ENCODE assay signal across 22 mouse cellular contexts in genomic region chr12:58513951-58514350, GRCm38 (mm10).
DNase-seq lines count a peak whose midpoint lies in the region; ATAC-seq and TF ChIP-seq lines count a peak whose summit lies in the region.
"Had no signal": no experiment of that assay in that cellular context is flagged by ENCODE, and none has a peak within 500 bp of the region (broad histone marks: within the 10 kb centered on the region; RNA-seq: fewer than 3 reads in every experiment).

No protein-coding gene starts in this region.

- H3K27ac ChIP-seq in layer of hippocampus, adult 2 months: peak overlapping the region; percentile 86
- no peak overlapping the region for H3K27ac ChIP-seq in midbrain, embryonic 15.5 days
- H3K27ac ChIP-seq: embryonic facial prominence, embryonic 10.5 days; forebrain, embryonic 12.5 days; gastrocnemius, adult 2 months; hindbrain, embryonic 14.5 days; intestine, embryonic 15.5 days; kidney, embryonic 15.5 days; limb, embryonic 15.5 days; stomach, embryonic 15.5 days had no signal

- no peak overlapping the region for H3K9ac ChIP-seq in midbrain, embryonic 15.5 days
- H3K9ac ChIP-seq: forebrain, embryonic 12.5 days; heart, embryonic 12.5 days; hindbrain, embryonic 14.5 days; intestine, embryonic 15.5 days; kidney, embryonic 15.5 days; limb, embryonic 15.5 days; stomach, embryonic 15.5 days had no signal

- H3K4me3 ChIP-seq in layer of hippocampus, adult 2 months: no peak overlapping the region
- H3K4me3 ChIP-seq in midbrain, embryonic 15.5 days: no peak overlapping the region
- H3K4me3 ChIP-seq: embryonic facial prominence, embryonic 10.5 days; forebrain, embryonic 12.5 days; gastrocnemius, adult 2 months; heart, embryonic 12.5 days; intestine, embryonic 15.5 days; kidney, embryonic 15.5 days; limb, embryonic 15.5 days; stomach, embryonic 15.5 days had no signal

- no peak for ATAC-seq in midbrain, embryonic 15.5 days (replicated peaks)
- ATAC-seq: intestine, embryonic 15.5 days; lung, postnatal 0 days had no signal

- H3K27me3 ChIP-seq in midbrain, embryonic 15.5 days (replicated peaks): no peaks in the 10 kb centered on the region
- H3K27me3 ChIP-seq: forebrain, embryonic 12.5 days; heart, embryonic 12.5 days; intestine, embryonic 15.5 days; kidney, embryonic 15.5 days; limb, embryonic 15.5 days; stomach, embryonic 15.5 days had no signal

- no peaks in the 10 kb centered on the region for H3K36me3 ChIP-seq in midbrain, embryonic 15.5 days (replicated peaks)
- H3K36me3 ChIP-seq: embryonic facial prominence, embryonic 10.5 days; forebrain, embryonic 12.5 days; heart, embryonic 12.5 days; intestine, embryonic 15.5 days; kidney, embryonic 15.5 days; limb, embryonic 15.5 days; stomach, embryonic 15.5 days had no signal

- H3K4me1 ChIP-seq in midbrain, embryonic 15.5 days: peaks cover 5% of the 10 kb centered on the region; the same call in 1 of the 2 replicates
- H3K4me1 ChIP-seq: embryonic facial prominence, embryonic 10.5 days; intestine, embryonic 15.5 days; kidney, embryonic 15.5 days; limb, embryonic 15.5 days; stomach, embryonic 15.5 days had no signal

- TF ChIP-seq CTCF in layer of hippocampus, adult 2 months (conservative IDR thresholded peaks at IDR 0.05): no peak

- no peak overlapping the region for H3K4me2 ChIP-seq in midbrain, embryonic 15.5 days
- H3K4me2 ChIP-seq: forebrain, embryonic 12.5 days; heart, embryonic 12.5 days; hindbrain, embryonic 14.5 days; intestine, embryonic 15.5 days; kidney, embryonic 15.5 days; limb, embryonic 15.5 days; midbrain, embryonic 11.5 days; stomach, embryonic 15.5 days had no signal

- DNase-seq in layer of hippocampus, adult 18-20 months (ENCODE audit: low spot score in 2 of 2): peak; percentile 39 to 76
- no peak for DNase-seq in layer of hippocampus, postnatal 25 days (ENCODE audit: extremely low spot score in 1 of 2, low spot score in 1 of 2)
- peak; percentile 51 to 74 for DNase-seq in layer of hippocampus, adult 2 months (ENCODE audit: low spot score in 2 of 2)
- peak; percentile 15 to 39 for DNase-seq in layer of hippocampus, postnatal 36 days
- peak; percentile 33 to 54 for DNase-seq in right cerebral cortex, postnatal 36 days (ENCODE audit: low spot score in 2 of 2)
- DNase-seq in heart, adult 9 months (ENCODE audit: low spot score in 2 of 2): no peak
- DNase-seq: adrenal gland, postnatal 36 days; cerebellum, adult 2 months; cerebellum, postnatal 36 days; gastrocnemius, adult 2 months; heart, postnatal 14 days had no signal

- H3K9me3 ChIP-seq in midbrain, embryonic 15.5 days: no peaks in the 10 kb centered on the region
- H3K9me3 ChIP-seq: embryonic facial prominence, embryonic 10.5 days; forebrain, embryonic 12.5 days; heart, embryonic 12.5 days; intestine, embryonic 15.5 days; kidney, embryonic 15.5 days; limb, embryonic 15.5 days; stomach, embryonic 15.5 days had no signal

- 95% methylated on average over 1 of the region's 1 CpGs for WGBS in midbrain, embryonic 15.5 days

Comparison
In these comparisons a context has a peak if more than half of its experiments do, and no peak if none do; other contexts are left out.
1. DNase-seq: peak in layer of hippocampus, adult 18-20 months (2 of 2), layer of hippocampus, adult 2 months (2 of 2), layer of hippocampus, postnatal 36 days (2 of 2) and right cerebral cortex, postnatal 36 days (2 of 2); none in layer of hippocampus, postnatal 25 days (0 of 2) and heart, adult 9 months (0 of 2).